Mouse (Mus musculus) CD4-positive naive resting alpha-beta T cell, adult 76 days (primary cell): ENCODE results near the gene Olfr1228. TPM values are rescaled to one million over a fixed set of nuclear protein-coding genes. Genes with fewer than 3 reads are reported as not detected.

ENCODE experiments used
- total RNA-seq: library from RNA; stranded (reverse); gene quantifications from one replicate; pipeline ENCODE4 v1.2.4, GENCODE M21; 2023

Olfr1228 gene
- not detected for total RNA-seq

DNA sequence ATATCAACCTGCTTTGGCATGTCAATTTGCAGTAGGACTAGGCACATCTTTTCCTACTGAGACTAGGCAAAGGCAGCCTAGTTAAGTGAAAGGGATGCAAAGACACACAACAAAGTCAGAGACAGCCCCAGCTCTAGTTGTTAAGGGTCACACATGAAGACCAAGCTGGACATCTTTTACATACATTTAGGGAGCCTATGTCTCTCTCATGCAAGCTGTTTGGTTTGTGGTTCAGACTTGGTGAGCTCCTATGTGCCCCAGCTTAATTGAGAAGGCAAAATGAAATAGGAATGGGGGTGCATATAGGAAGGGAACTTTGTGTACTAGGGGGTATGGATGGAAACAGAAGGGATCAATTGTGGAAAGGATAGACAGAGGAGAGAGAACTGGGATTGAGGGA is at the start of gene Olfr1228:
Gene Olfr1228, minus strand, starts transcription at position 101 of the 400 bp plus-strand sequence.

DNA sequence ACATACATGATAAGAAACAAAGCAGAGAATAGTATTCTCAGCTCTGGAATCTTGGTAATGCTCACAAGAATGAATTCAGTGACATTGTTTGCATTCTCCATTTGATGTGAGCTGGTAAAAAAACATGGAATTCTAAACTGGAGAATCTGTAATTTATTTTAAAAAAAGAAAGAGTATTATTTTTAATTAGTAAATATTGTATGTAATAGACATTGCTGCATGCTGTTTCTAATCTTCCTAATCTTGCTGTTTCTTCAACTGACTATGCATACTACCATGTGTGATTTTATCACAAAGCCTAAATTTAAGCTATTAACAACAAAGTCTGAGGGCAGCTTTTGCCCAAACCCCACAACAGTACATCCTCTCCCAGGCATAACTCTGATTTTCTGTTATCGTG is 43.3 kb upstream of the Olfr1228 start, which contains the start of gene Olfr1230:
Gene Olfr1230, minus strand, starts transcription at position 101 of the 400 bp plus-strand sequence.

DNA sequence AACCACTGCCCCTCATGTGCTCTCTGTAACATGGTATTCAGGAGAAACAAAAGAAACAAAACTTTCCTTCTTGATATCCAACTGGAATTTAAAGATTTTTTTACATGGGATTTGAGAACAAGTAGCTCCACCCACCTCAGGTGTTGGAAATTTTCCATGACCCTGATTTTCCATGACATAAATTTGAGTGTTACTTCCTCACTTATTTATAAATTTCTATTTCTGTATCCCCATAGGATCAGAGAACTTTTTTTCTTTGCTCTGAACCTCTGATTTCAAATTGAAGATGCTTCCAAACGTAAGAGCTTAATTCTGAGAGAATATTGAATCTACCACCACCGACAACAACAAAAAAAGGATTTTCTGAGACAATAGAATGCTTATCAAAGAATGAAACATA is 34.1 kb upstream of the Olfr1228 start, which contains the start of gene Olfr1229:
Gene Olfr1229, minus strand, starts transcription at position 101 of the 400 bp plus-strand sequence.

DNA sequence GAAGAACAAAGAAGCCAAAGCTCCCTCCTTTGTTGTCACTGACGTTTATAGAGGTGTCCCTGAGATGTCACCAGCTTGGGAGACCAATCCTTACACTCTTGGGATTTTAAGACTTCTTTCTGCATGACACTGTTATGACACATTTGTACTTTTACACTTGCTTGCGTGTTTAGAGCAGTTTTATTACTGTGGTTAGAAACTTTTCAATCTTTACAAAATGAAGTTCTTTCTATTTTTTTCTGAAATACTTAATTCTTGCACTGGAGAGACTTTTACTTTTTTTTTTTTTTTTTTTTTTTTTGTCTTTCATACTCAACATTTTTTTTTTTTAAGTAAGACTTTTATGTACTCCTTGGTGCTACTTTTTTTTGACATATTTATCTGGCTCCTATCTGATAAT is 53.9 kb downstream of the Olfr1228 start, which contains the start of gene Olfr1226:
Gene Olfr1226, minus strand, starts transcription at position 101 of the 400 bp plus-strand sequence.

Other genes with a start within 250 kb of the Olfr1228 start
- not detected for gene Olfr1215, start 247.1 kb downstream of the Olfr1228 start, total RNA-seq
- gene Olfr1216, start 235.7 kb downstream of the Olfr1228 start, total RNA-seq: not detected
- not detected for gene Olfr1217, start 222.0 kb downstream of the Olfr1228 start, total RNA-seq
- not detected for gene Olfr1218, start 192.9 kb downstream of the Olfr1228 start, total RNA-seq
- not detected for gene Olfr1219, start 170.5 kb downstream of the Olfr1228 start, total RNA-seq
- gene Olfr1220, start 147.2 kb downstream of the Olfr1228 start, total RNA-seq: not detected
- not detected for gene Olfr1221, start 136.8 kb downstream of the Olfr1228 start, total RNA-seq
- not detected for gene Olfr1222, start 121.0 kb downstream of the Olfr1228 start, total RNA-seq
- gene Olfr1223, start 102.5 kb downstream of the Olfr1228 start, total RNA-seq: not detected
- not detected for gene Olfr1224-ps1, start 90.0 kb downstream of the Olfr1228 start, total RNA-seq
- not detected for gene Olfr1225, start 79.4 kb downstream of the Olfr1228 start, total RNA-seq
- gene Olfr1226, start 54.0 kb downstream of the Olfr1228 start, total RNA-seq: not detected
- gene Olfr1229, start 34.0 kb upstream of the Olfr1228 start, total RNA-seq: not detected
- not detected for gene Olfr1230, start 43.2 kb upstream of the Olfr1228 start, total RNA-seq
- gene Olfr1231, start 53.0 kb upstream of the Olfr1228 start, total RNA-seq: not detected
- not detected for gene Olfr1232, start 75.6 kb upstream of the Olfr1228 start, total RNA-seq
- gene Olfr1233, start 88.3 kb upstream of the Olfr1228 start, total RNA-seq: not detected
- not detected for gene Olfr1234, start 110.8 kb upstream of the Olfr1228 start, total RNA-seq
- not detected for gene Olfr1238, start 155.6 kb upstream of the Olfr1228 start, total RNA-seq
- not detected for gene Olfr1239, start 166.3 kb upstream of the Olfr1228 start, total RNA-seq
- not detected for gene Olfr1240, start 188.9 kb upstream of the Olfr1228 start, total RNA-seq
- gene Olfr1241, start 233.1 kb upstream of the Olfr1228 start, total RNA-seq: not detected
- gene Olfr1242, start 244.3 kb upstream of the Olfr1228 start, total RNA-seq: not detected